Mouse (Mus musculus): ENCODE results near the gene Cyp1a2.
"Not testable (repeated sequence)": the region's sequence is repeated elsewhere in the genome, so short reads cannot be mapped to it uniquely, and the experiment has no call there.

The Cyp1a2 gene

GRCm38 (mm10) chr9:57683520-57683919 lies at the start of gene Cyp1a2:
Gene Cyp1a2, minus strand, starts transcription at chr9:57683703.
- no peak for DNase-seq (ENCODE audit: low spot score in 2 of 2)

DNA sequence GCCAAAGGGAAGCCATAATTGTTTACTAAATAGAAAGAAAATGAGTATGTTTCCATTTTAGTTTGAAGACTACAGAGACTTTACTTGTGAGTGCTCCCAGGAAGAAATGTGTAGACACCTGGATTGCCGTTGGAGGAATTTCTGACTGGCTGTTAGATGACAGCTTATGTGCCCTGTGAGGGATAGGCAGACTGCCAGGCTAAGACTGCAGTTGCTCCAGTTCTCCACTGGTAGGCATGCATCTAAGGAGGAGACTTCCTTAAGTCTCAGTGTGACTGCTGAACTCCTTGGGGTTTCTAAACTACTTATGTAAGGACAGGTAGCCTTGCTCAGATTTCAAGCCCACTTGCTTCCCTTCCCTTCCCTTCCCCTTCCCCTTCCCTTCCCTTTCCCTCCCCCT lies 44.8 kb upstream of the Cyp1a2 start:
- DNase-seq (ENCODE audit: low spot score in 2 of 2), result no peak

DNA sequence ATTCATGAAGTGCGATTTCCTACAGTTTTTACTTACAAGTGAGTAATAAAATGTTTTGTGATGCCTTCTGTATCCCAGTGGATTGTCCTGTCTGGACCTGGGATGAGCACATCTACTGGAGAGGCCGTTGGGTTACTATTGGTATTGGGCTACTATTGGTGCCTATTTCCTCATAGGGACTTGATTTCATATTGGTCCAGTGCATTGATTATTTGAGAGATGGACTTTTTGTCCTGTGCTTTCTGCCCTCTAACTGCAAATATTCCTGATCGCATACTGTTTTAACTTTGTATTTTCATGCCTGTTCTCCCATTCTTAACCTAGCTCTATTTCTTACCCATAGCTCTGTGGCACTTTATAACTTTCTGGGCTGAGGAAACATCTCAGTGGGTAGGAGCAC lies 41.2 kb upstream of the Cyp1a2 start:
- no peak for DNase-seq (ENCODE audit: low spot score in 2 of 2)

- no peak for DNase-seq (ENCODE audit: low spot score in 2 of 2)
Observed at GRCm38 (mm10) chr9:57723796-57724195, 40.3 kb upstream of the Cyp1a2 start.

DNA sequence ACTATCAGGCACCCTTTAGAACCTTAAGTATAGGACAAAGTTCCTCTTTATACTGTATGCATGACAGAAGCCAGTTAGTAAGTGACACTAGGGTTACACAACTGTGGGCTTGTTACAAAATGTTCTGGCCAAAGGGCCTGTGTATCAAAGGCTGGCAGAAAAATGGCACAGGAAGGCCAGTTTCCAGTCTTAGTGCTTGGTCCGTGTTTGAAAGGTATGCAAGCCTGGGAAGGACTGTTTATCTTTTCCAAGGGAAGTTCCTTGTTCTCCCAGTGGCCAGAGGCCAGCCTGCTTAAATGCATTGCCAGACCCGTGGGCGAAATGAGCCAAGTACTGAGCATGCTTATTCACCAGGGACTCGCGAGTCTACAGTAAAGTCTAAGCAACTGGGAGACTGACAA lies 39.8 kb upstream of the Cyp1a2 start:
- DNase-seq (ENCODE audit: low spot score in 2 of 2), result peak; percentile 81

GRCm38 (mm10) chr9:57722371-57722770 lies 38.9 kb upstream of the Cyp1a2 start:
- DNase-seq (ENCODE audit: low spot score in 2 of 2), result no peak

DNA sequence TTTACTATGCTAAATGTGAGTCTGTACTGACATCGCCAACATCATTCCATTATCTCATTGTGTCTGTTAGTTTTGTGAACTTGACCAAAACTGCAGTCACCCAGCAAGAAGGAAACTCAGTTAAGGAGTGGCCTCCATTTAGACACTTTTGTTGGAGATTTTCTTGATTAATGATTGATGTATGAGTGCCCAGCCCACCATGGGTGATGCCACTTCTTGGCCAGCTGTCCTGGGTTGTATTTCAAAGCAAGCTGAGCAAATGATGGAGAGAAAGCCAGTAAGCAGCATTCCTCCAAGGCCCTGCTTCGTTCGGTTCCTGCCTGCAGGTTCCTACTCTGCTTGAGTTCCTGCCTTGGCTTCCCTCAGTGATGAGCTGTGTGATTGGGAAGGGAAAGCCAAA lies 37.2 kb upstream of the Cyp1a2 start:
- no peak for DNase-seq (ENCODE audit: low spot score in 2 of 2)

DNA sequence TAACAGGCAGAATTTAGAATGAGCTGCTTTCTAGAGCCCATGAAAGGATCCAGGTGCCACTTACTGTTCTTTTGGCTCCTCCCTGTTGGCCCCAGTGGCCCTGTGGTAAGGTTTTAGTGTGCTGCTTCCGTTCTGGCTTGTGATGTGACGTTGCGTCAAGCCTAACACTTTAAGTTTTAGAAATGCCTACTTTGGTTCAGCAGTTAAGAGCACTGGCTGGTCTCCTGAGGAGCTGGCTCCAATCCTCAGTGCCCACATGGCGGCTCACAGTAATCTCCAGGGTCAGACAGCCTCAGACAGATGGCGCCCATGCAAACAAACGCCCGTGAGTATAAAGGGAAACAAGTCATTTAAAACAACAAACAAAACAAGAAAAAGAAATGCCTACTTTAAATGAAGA lies 34.9 kb upstream of the Cyp1a2 start:
- peak in 1 of 2 experiments; percentile 49 for DNase-seq (ENCODE audit: low spot score in 2 of 2)

DNA sequence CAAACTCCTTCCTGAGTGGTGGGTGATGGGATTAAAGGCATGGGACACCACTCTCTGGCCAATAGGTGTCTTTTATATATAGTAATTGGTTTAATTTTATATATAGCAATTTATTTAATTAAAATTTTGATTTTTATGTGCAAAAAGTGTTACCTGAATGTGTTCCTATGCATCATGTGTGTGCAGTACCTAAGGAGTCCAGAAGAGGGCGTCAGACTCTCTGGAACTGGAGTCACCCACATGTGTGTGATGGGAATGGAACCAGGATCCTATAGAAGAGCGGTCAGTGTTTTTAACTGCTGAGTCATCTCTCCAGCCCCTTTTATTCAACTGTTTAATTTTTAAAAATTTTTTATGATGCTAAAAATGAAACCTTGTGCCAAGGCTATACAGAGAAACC lies 28.7 kb upstream of the Cyp1a2 start:
- no peak for DNase-seq (ENCODE audit: low spot score in 2 of 2)

DNA sequence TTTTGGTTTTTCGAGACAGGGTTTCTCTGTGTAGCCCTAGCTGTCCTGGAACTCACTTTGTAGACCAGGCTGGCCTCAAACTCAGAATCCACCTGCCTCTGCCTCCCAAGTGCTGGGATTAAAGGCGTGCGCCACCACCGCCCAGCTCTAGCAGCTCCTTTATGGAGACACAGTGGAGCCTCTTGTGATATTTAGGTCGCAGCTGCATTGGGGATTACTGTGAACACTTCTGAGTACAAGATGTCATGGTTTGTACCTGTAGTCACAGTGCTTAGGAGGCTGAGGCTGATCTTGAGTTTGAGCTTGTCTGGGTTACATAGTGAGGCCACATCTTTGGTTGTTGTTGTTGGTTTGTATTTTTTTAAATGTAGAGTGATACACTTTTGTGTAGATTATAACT lies 26.7 kb upstream of the Cyp1a2 start:
- DNase-seq (ENCODE audit: low spot score in 2 of 2), result not testable (repeated sequence)

- DNase-seq (ENCODE audit: low spot score in 2 of 2), result peak; percentile 68 to 69
Observed at GRCm38 (mm10) chr9:57708720-57709274, 25.3 kb upstream of the Cyp1a2 start.

DNA sequence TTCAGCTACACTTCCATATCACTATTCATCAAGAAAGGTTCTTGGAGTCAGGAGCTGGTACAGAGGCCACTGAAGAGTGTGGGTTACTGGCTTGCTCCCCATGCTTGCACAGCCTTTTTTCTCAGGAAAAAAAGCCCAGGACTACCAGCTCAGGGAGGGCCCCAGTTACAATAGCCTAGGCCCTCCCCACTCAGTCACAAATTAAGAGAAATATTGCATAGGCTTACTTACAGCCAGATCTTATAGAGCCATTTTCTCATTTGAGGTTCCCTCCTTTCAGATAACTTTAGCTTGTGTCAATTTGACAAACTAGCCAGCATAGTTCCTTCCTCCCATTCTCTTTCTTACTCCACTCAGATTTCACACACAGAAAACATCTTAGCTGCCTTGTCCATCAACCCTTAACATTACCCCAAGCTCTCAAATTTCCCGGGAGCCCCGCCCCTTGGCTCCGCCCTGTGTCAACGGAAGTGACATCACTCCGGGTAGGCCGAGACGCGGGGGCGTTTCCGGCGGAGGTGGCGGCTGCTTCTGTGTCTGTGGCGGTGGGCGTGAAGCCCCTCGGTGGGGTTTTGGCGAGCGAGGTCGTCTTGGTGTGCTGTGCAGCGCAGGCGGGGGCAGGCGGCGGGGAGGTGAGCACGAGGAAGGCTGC lies 24.7 kb upstream of the Cyp1a2 start, which contains the start of gene Edc3:
Edc3 (plus strand) TSS at position 473 of the 652 bp plus-strand sequence.
- peak; percentile 92 to 93 for DNase-seq (ENCODE audit: low spot score in 2 of 2)

DNA sequence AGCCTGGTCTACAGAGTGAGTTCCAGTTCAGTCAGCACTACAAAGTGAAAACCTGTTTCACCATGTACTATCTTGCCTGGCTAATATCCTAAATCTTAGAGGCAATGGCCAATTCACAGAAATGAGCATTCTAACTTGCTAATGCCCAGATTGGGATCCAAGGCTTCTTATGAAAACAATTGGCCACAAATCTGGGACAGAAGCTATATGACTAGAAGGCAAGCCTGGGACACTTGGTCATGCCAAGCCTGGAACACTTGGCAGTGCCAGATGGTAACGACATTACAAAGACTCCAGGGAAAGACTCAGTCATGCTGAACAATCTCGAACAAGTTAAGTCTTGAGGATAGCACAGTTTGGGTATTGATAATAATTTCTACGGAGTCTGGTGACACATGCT lies 23.0 kb upstream of the Cyp1a2 start:
- DNase-seq (ENCODE audit: low spot score in 2 of 2), result no peak

DNA sequence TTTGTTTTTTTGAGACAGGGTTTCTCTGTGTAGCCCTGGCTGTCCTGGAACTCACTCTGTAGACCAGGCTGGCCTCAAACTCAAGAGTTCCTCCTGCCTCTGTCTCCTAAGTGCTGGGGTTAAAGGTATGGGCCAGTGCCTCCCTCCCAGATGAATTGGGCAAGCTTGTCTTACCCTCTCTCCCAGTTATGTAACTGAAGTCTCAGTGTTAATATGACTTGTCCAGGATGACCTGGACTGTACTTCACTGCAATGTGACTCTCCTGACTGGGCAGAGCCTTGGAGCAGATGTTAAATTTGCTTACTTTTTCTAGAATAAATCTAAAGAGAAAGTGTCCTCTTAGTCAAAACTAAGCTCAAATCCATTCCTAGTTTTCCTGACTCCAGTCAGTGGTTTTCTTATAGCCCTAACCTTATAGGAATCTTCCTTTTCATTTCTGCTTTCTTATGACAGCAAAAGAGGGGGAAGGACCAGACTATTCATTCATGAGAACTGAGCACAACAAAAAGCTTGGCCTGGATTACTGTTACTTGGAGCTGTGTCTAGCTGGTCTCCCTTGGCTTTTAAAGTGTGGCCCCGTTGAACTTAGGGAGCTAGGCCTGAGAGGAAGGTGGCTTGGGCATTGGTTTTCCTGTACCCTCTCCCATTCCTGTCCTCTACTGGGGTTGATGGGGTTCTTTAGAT lies 15.1 kb upstream of the Cyp1a2 start:
- no peak for DNase-seq (ENCODE audit: low spot score in 2 of 2)

- no peak for DNase-seq (ENCODE audit: low spot score in 2 of 2)
Observed at GRCm38 (mm10) chr9:57697380-57697779, 13.9 kb upstream of the Cyp1a2 start.

- DNase-seq (ENCODE audit: low spot score in 2 of 2), result peak; percentile 91
Observed at GRCm38 (mm10) chr9:57696380-57697285, 13.1 kb upstream of the Cyp1a2 start.

DNA sequence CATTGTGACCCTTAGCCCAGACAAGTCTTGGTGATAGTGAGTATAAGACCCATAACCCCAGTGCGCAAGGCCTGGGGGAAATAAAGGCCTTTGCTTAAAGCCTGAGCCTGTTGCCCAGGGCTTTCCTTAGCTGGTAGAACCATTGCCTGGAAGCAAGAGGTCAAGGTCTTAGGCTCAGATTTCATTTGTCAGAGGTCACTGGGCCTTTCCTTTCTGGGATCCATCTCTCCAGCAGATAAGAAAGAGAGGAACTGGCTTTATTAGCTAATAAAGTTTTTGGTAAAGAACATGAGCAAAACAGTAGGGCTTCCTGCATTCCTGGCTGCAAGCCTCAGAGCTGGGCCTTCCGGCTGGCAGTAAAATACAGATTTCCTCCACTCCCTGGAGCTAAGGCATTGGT lies 10.6 kb upstream of the Cyp1a2 start:
- no peak for DNase-seq (ENCODE audit: low spot score in 2 of 2)

DNA sequence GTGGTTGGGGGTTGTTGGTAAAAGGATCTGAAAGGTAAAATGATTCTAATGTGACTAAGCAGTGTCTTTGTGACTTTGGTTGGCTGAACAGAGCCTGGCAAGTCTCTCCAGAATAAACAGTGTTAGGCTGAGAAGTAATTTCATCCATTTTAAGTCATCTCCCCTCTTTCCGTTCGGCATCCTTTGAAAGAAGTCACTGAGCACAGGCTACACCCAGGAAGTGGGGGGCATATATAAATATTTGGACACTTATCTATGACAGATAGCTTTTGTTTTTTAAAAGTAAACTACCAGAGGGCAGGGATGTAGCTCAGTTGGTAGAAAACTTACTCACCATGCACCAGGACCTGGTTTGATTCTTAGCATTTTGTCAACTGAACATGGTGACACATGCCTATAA lies 5.1 kb upstream of the Cyp1a2 start:
- no peak for DNase-seq (ENCODE audit: low spot score in 2 of 2)

DNA sequence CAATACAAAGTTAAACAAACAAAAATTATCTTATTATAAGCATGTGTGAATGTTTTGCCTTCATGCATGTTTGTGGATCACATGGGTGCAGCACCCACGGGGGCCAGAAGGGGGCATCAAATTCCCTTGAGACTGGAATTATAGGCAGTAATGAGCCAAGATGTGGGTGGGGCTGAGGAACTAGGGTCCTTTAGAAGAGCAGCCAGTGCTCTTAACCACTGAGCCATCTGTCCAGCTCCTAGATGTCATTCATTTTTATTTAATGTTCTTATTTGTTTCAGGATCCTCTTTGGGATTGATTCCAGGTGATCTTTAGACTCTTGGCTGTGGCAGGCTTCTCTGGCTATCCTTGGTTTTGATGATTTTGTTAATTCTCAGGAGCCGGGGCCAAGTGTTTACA lies 4.7 kb upstream of the Cyp1a2 start:
- no peak for DNase-seq (ENCODE audit: low spot score in 2 of 2)

GRCm38 (mm10) chr9:57687751-57688150 lies 4.2 kb upstream of the Cyp1a2 start, which contains the start of gene Cyp1a1:
Gene Cyp1a1, plus strand, starts transcription at chr9:57687928.
- DNase-seq (ENCODE audit: low spot score in 2 of 2), result no peak

GRCm38 (mm10) chr9:57686011-57686410 lies 2.5 kb upstream of the Cyp1a2 start:
- DNase-seq (ENCODE audit: low spot score in 2 of 2), result no peak

GRCm38 (mm10) chr9:57681411-57681810 lies 2.1 kb downstream of the Cyp1a2 start:
- no peak for DNase-seq (ENCODE audit: low spot score in 2 of 2)
